Mouse (Mus musculus): Measurements from ENCODE around the gene Foxa3.

DNA sequence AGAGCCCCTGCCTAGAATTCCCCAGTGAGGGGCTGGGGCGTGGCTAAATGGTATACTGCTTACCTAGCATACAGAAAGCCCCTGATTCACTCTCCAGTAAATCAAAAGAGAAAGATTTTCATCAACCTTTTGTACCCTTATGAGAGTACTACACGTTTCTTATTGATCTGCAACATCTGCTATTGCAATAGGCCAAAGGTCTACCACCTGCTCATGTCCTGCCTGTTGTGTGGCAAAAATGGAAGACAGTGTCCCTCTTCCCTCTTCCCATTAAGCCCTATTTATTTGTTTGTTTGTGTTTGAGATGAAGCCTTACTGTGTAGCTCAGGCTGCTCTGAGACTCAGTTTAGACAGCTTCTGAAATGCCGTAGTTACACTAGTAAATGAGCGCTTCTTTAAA, 7.3 kb downstream of the Foxa3 start:
- no peak for TF ChIP-seq POLR2A (IDR thresholded peaks at IDR 0.05; ENCODE audit: borderline replicate concordance, low read depth, low read length)
- TF ChIP-seq CTCF (IDR thresholded peaks at IDR 0.05; ENCODE audit: low read depth, low read length) = no peak
